Mouse (Mus musculus) ES-E14 (cell line): ENCODE data around the gene Olfr286. TPM values are rescaled to one million over a fixed set of nuclear protein-coding genes. Genes with fewer than 3 reads are reported as not detected.
A peak's percentile ranks its signal among the peaks of the same experiment; 100 is the strongest.

Experiments used
- DNase-seq: peaks from one replicate; pipeline ENCODE4 v3.0.0-alpha.2; 2013; ENCODE audit warnings: low read depth, low spot score
- H3K27ac ChIP-seq: 2 replicates; pipeline ENCODE4 v1.5.1; 2012; ENCODE audit warnings: low read depth, mild to moderate bottlenecking, low read length, moderate library complexity, mixed read lengths; ENCODE audit not compliant: poor library complexity, insufficient read depth, severe bottlenecking
- H3K36me3 ChIP-seq: 2 replicates; pipeline ENCODE4 v1.6.1; 2012; ENCODE audit warnings: mild to moderate bottlenecking, low read length, moderate library complexity, mixed read lengths; ENCODE audit not compliant: control insufficient read depth, poor library complexity, insufficient read depth, severe bottlenecking
- H3K4me1 ChIP-seq, 2 experiments: fragments of 150-350 bp in 1 of 2; sonication (generic) in 1 of 2; 2 replicates each; pipeline ENCODE4 v1.6.1; 2012; ENCODE audit warnings: low read length in 2 of 2, mild to moderate bottlenecking in 1 of 2, mixed read lengths in 1 of 2; ENCODE audit not compliant: control insufficient read depth in 2 of 2, insufficient read depth in 2 of 2, poor library complexity in 1 of 2
- H3K4me3 ChIP-seq, 2 experiments: fragments of 150-350 bp in 1 of 2; sonication (generic) in 1 of 2; 2 replicates each; pipeline ENCODE4 v1.5.1; 2012; ENCODE audit warnings: low read length in 2 of 2, low read depth in 1 of 2, mild to moderate bottlenecking in 1 of 2, mixed read lengths in 1 of 2; ENCODE audit not compliant: insufficient read depth in 1 of 2, poor library complexity in 1 of 2, severe bottlenecking in 1 of 2
- H3K9ac ChIP-seq: 2 replicates; pipeline ENCODE4 v1.6.1; 2012; ENCODE audit warnings: low read depth, mild to moderate bottlenecking, low read length, mixed read lengths; ENCODE audit not compliant: poor library complexity, insufficient read depth, severe bottlenecking
- H3K9me3 ChIP-seq: fragments of 150-350 bp; sonication (generic); 2 replicates; pipeline ENCODE4 v1.6.1; 2012; ENCODE audit warnings: low read depth, mild to moderate bottlenecking, low read length; ENCODE audit not compliant: control insufficient read depth, insufficient read depth
- CHD2 ChIP-seq: IDR thresholded peaks from 2 replicates; pipeline ENCODE4 v1.6.1; 2014; ENCODE audit warnings: mild to moderate bottlenecking, low read depth, low read length, inconsistent platforms
- HCFC1 ChIP-seq: IDR thresholded peaks from 2 replicates; pipeline ENCODE4 v1.6.1; 2012; ENCODE audit warnings: low read length, inconsistent platforms, borderline replicate concordance; ENCODE audit not compliant: insufficient read depth
- MAFK ChIP-seq: IDR thresholded peaks from 2 replicates; pipeline ENCODE4 v1.6.1; 2014; ENCODE audit warnings: mild to moderate bottlenecking, low read depth, low read length, inconsistent platforms; ENCODE audit not compliant: insufficient read depth
- ZC3H11A ChIP-seq: IDR thresholded peaks from 2 replicates; pipeline ENCODE4 v1.6.1; 2012; ENCODE audit warnings: low read depth, mild to moderate bottlenecking, inconsistent platforms, low read length, borderline replicate concordance
- ZNF384 ChIP-seq: IDR thresholded peaks from 2 replicates; pipeline ENCODE4 v1.6.1; 2012; ENCODE audit warnings: low read depth, low read length, inconsistent platforms
- in situ Hi-C, 2 experiments: fragments of 600-800 bp; cut with MboI; formaldehyde crosslinking; loops; one replicate each; pipeline ENCODE4 v1.15.1; 2025; ENCODE audit warnings: low sequenced_read_pairs in 2 of 2, inconsistent platforms in 1 of 2; ENCODE audit not compliant: unreplicated experiment in 2 of 2
- total RNA-seq: library from RNA; depleted of rRNA; stranded (reverse); fragments of 300-350 nt; gene quantifications from 2 replicates; pipeline ENCODE4 v1.2.3, GENCODE M21; 2012; rRNA removed

The Olfr286 gene
- total RNA-seq, 1 experiment: not detected

GRCm38 (mm10) chr15:98181856-98182570 lies 52.2 kb downstream of the Olfr286 start:
- Histone ChIP-seq H3K36me3 (no peaks in the 10 kb centered on the region), H3K4me3 (no peak overlapping the region), H3K27ac (no peak overlapping the region), H3K9ac (no peak overlapping the region), H3K4me1 (0 out of 4 replicates have a peak, but pooled peaks cover 0 to 2% of the 10 kb centered on the region in 2 experiments), H3K9me3 (no peaks in the 10 kb centered on the region)
- TF ChIP-seq CHD2 (no peak), MAFK (no peak), ZC3H11A (no peak), ZNF384 (no peak), HCFC1 (no peak)
- in situ Hi-C loops: no loop called here
- no peak for DNase-seq

GRCm38 (mm10) chr15:98181132-98181711 lies 53.0 kb downstream of the Olfr286 start:
- Histone ChIP-seq H3K9ac (peak overlapping the region; percentile 53; the same call in 1 of the 2 replicates), H3K36me3 (no peaks in the 10 kb centered on the region), H3K9me3 (no peaks in the 10 kb centered on the region), H3K4me3 (peak overlapping the region; percentile 49 to 78), H3K27ac (no peak overlapping the region), H3K4me1 (0 out of 4 replicates have a peak, but pooled peaks cover 0 to 2% of the 10 kb centered on the region in 2 experiments)
- no peak for TF ChIP-seq HCFC1
- peak; percentile 78 for TF ChIP-seq ZNF384
- peak; percentile 55; the same call in 1 of the 2 replicates for TF ChIP-seq ZC3H11A
- peak; percentile 88 for DNase-seq
- in situ Hi-C loops: no loop called here

- DNase-seq: no peak
- no peaks in the 10 kb centered on the region for H3K9me3 ChIP-seq
- H3K27ac ChIP-seq: no peak overlapping the region
- 0 out of 4 replicates have a peak, but pooled peaks cover 0 to 2% of the 10 kb centered on the region in 2 experiments for H3K4me1 ChIP-seq
- H3K4me3 ChIP-seq: peak overlapping the region; percentile 49 to 78
- peak overlapping the region; percentile 53; the same call in 1 of the 2 replicates for H3K9ac ChIP-seq
- in situ Hi-C loops: no loop called here
- TF ChIP-seq ZNF384 (no peak), CHD2 (no peak), ZC3H11A (no peak), MAFK (no peak), HCFC1 (no peak)
- no peaks in the 10 kb centered on the region for H3K36me3 ChIP-seq
Observed at GRCm38 (mm10) chr15:98180567-98181131, 53.6 kb downstream of the Olfr286 start.

GRCm38 (mm10) chr15:98177320-98177719 lies 56.9 kb downstream of the Olfr286 start:
- TF ChIP-seq CHD2 (no peak), ZNF384 (no peak), MAFK (no peak), HCFC1 (no peak), ZC3H11A (no peak)
- in situ Hi-C loops: no loop called here

More at GRCm38 (mm10) chr15:98177320-98177719, 56.9 kb downstream of the Olfr286 start:
- DNase-seq: no peak
- no peak overlapping the region for H3K27ac ChIP-seq
- H3K36me3 ChIP-seq: no peaks in the 10 kb centered on the region
- no peak overlapping the region for H3K4me3 ChIP-seq
- H3K9ac ChIP-seq: no peak overlapping the region
- H3K9me3 ChIP-seq: no peaks in the 10 kb centered on the region
- H3K4me1 ChIP-seq: 0 out of 4 replicates have a peak, but pooled peaks cover 0 to 2% of the 10 kb centered on the region in 2 experiments

Other genes starting within 250 kb of the Olfr286 start
- 9.5 and 10.9 TPM in 2 replicates for gene Col2a1, start 229.8 kb downstream of the Olfr286 start, total RNA-seq
- 18.3 and 18.5 TPM in 2 replicates for gene Pfkm, start 141.9 kb downstream of the Olfr286 start, total RNA-seq
- 20.5 and 27.2 TPM in 2 replicates for gene Senp1, start 140.7 kb downstream of the Olfr286 start, total RNA-seq
- gene Asb8, start 68.8 kb downstream of the Olfr286 start, total RNA-seq: 9.0 and 12.5 TPM in 2 replicates
- gene Ccdc184, start 67.3 kb downstream of the Olfr286 start, total RNA-seq: 0.32 and 0.80 TPM in 2 replicates
- not detected in 2 replicates for gene Olfr288, start 38.9 kb downstream of the Olfr286 start, total RNA-seq
- not detected in 2 replicates for gene Gm44579, start 13.5 kb downstream of the Olfr286 start, total RNA-seq
- 0.16 TPM in 1 of 2 replicates, not detected in the other for gene Olfr287, start 13.4 kb downstream of the Olfr286 start, total RNA-seq
- gene H1fnt, start 22.8 kb upstream of the Olfr286 start, total RNA-seq: 0.48 TPM in 1 of 2 replicates, not detected in the other
- 0.05 and 0.31 TPM in 2 replicates for gene Zfp641, start 61.7 kb upstream of the Olfr286 start, total RNA-seq
- not detected in 2 replicates for gene Olfr285, start 82.9 kb upstream of the Olfr286 start, total RNA-seq
- gene Olfr284, start 106.5 kb upstream of the Olfr286 start, total RNA-seq: not detected in 2 replicates
- gene Olfr283, start 146.5 kb upstream of the Olfr286 start, total RNA-seq: not detected in 2 replicates
- gene Olfr282, start 196.8 kb upstream of the Olfr286 start, total RNA-seq: not detected in 2 replicates
- gene Olfr281, start 218.1 kb upstream of the Olfr286 start, total RNA-seq: not detected in 2 replicates
- gene OR5BS1P, start 235.4 kb upstream of the Olfr286 start, total RNA-seq: not detected in 2 replicates
- not detected in 2 replicates for gene Lalba, start 248.3 kb upstream of the Olfr286 start, total RNA-seq